Mouse (Mus musculus): ENCODE measurements around the gene Olfr262. TPM values are rescaled to one million over a fixed set of nuclear protein-coding genes. Genes with fewer than 3 reads are reported as not detected.
"Not testable (repeated sequence)": the region's sequence is repeated elsewhere in the genome, so short reads cannot be mapped to it uniquely, and the experiment has no call there.

Gene Olfr262
- polyA plus RNA-seq (2014; fragmentation: Nextera tagmentation; extraction: Ambion mirVana) = not detected in 2 replicates

DNA sequence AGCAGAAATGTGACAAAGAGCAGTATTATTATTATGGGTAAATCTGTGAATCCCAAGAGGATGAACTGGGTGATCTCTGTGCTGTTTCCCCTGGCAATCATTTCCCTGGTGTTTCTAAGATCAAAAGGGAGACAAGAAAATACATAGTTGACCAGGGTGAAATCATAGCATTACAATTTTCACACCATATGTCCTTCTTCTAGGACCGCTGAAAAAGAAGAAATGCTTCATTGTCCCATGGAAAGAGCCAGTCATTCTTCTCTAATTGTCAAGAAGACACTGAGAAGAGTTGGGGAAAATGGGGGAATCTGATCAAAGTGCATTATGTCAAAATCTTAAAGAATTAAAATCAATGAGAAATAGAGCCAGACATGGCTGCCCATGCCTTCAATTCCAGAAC is at the start of gene Olfr262:
TSS of gene Olfr262 (minus strand) at position 101 of the 400 bp plus-strand sequence.
- no peaks in the 10 kb centered on the region for H3K36me3 ChIP-seq (ENCODE audit: control insufficient read depth, insufficient read depth, low read length)
- H3K4me2 ChIP-seq = no peak within 1 kb of the TSS
- no peak within 1 kb of the TSS for H3K27ac ChIP-seq (ENCODE audit: low read depth, low read length)
- 86% methylated on average over 1 of the region's 1 CpGs for WGBS (ENCODE audit: insufficient replicate concordance)
- H3K9ac ChIP-seq (ENCODE audit: low read depth, low read length) = no peak within 1 kb of the TSS
- no peak for ATAC-seq (replicated peaks; ENCODE audit: insufficient number of reproducible peaks, low FRiP score, low TSS enrichment)
- no peaks in the 10 kb centered on the region for H3K9me3 ChIP-seq (replicated peaks; ENCODE audit: control insufficient read depth, low read length)
- H3K4me3 ChIP-seq (ENCODE audit: low read depth, low read length) = no peak within 1 kb of the TSS
- H3K27me3 ChIP-seq (ENCODE audit: control insufficient read depth, insufficient read depth, low read length) = no peaks in the 10 kb centered on the region
- H3K4me1 ChIP-seq (ENCODE audit: control insufficient read depth, insufficient read depth, low read length) = no peaks in the 10 kb centered on the region

- no peak for ATAC-seq (replicated peaks; ENCODE audit: insufficient number of reproducible peaks, low FRiP score, low TSS enrichment)
- no peaks in the 10 kb centered on the region for H3K4me1 ChIP-seq (ENCODE audit: control insufficient read depth, insufficient read depth, low read length)
- no peaks in the 10 kb centered on the region for H3K9me3 ChIP-seq (replicated peaks; ENCODE audit: control insufficient read depth, low read length)
- H3K4me2 ChIP-seq = no peak within 1 kb of the TSS
- H3K4me3 ChIP-seq (ENCODE audit: low read depth, low read length) = no peak within 1 kb of the TSS
- WGBS (ENCODE audit: insufficient replicate concordance) = 55% methylated on average over 2 of the region's 2 CpGs
- no peak within 1 kb of the TSS for H3K9ac ChIP-seq (ENCODE audit: low read depth, low read length)
- no peak within 1 kb of the TSS for H3K27ac ChIP-seq (ENCODE audit: low read depth, low read length)
- H3K36me3 ChIP-seq (ENCODE audit: control insufficient read depth, insufficient read depth, low read length) = no peaks in the 10 kb centered on the region
- H3K27me3 ChIP-seq (ENCODE audit: control insufficient read depth, insufficient read depth, low read length) = no peaks in the 10 kb centered on the region
Measured at GRCm38 (mm10) chr19:12279554-12279953, 38.1 kb upstream of the Olfr262 start, which contains the start of gene Olfr1434. Gene Olfr1434, plus strand, starts transcription at chr19:12279854.

DNA sequence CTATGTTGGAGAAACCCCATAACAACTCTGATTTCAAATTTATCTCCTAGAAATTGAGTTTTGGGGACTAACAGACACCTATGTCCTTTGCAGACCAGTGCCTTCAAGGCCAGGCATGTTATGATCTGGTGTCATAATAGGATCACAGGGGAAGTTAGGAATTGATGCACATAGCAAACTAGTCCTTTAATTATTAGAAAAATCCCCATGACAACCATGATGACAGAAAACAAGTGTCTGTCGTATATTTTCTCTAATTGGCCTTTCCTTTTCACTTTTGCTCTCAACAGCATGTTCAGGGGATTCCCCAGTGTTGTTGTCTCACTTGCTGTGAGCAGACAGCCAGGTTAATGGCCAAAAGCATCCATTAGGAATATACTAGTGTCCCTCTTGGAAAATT is 19.3 kb upstream of the Olfr262 start, which contains the start of gene Olfr235:
TSS of gene Olfr235 (plus strand) at position 301 of the 400 bp plus-strand sequence.
- Histone ChIP-seq H3K9ac (ENCODE audit: low read depth, low read length) (no peak within 1 kb of the TSS), H3K4me3 (ENCODE audit: low read depth, low read length) (no peak within 1 kb of the TSS), H3K27me3 (ENCODE audit: control insufficient read depth, insufficient read depth, low read length) (no peaks in the 10 kb centered on the region), H3K9me3 (replicated peaks; ENCODE audit: control insufficient read depth, low read length) (no peaks in the 10 kb centered on the region), H3K27ac (ENCODE audit: low read depth, low read length) (no peak within 1 kb of the TSS), H3K4me2 (no peak within 1 kb of the TSS), H3K4me1 (ENCODE audit: control insufficient read depth, insufficient read depth, low read length) (no peaks in the 10 kb centered on the region), H3K36me3 (ENCODE audit: control insufficient read depth, insufficient read depth, low read length) (no peaks in the 10 kb centered on the region)
- ATAC-seq (replicated peaks; ENCODE audit: insufficient number of reproducible peaks, low FRiP score, low TSS enrichment) = no peak
- WGBS (ENCODE audit: insufficient replicate concordance) = 71% methylated on average over 1 of the region's 1 CpGs

GRCm38 (mm10) chr19:12232496-12232895 is 9.0 kb downstream of the Olfr262 start, which contains the start of gene Olfr1432:
Gene Olfr1432, minus strand, starts transcription at chr19:12232596.
- H3K27ac ChIP-seq (ENCODE audit: low read depth, low read length); H3K27me3 ChIP-seq (ENCODE audit: control insufficient read depth, insufficient read depth, low read length); H3K4me2 ChIP-seq; H3K9ac ChIP-seq (ENCODE audit: low read depth, low read length); H3K9me3 ChIP-seq (replicated peaks; ENCODE audit: control insufficient read depth, low read length); H3K36me3 ChIP-seq (ENCODE audit: control insufficient read depth, insufficient read depth, low read length); ATAC-seq (replicated peaks; ENCODE audit: insufficient number of reproducible peaks, low FRiP score, low TSS enrichment); H3K4me3 ChIP-seq (ENCODE audit: low read depth, low read length); H3K4me1 ChIP-seq (ENCODE audit: control insufficient read depth, insufficient read depth, low read length): not testable (repeated sequence)

- Histone ChIP-seq H3K27me3 (ENCODE audit: control insufficient read depth, insufficient read depth, low read length) (no peaks in the 10 kb centered on the region), H3K4me1 (ENCODE audit: control insufficient read depth, insufficient read depth, low read length) (no peaks in the 10 kb centered on the region), H3K9me3 (replicated peaks; ENCODE audit: control insufficient read depth, low read length) (no peaks in the 10 kb centered on the region), H3K9ac (ENCODE audit: low read depth, low read length) (no peak within 1 kb of the TSS), H3K27ac (ENCODE audit: low read depth, low read length) (no peak within 1 kb of the TSS), H3K4me2 (no peak within 1 kb of the TSS), H3K36me3 (ENCODE audit: control insufficient read depth, insufficient read depth, low read length) (no peaks in the 10 kb centered on the region), H3K4me3 (ENCODE audit: low read depth, low read length) (no peak within 1 kb of the TSS)
- ATAC-seq (replicated peaks; ENCODE audit: insufficient number of reproducible peaks, low FRiP score, low TSS enrichment) = no peak
- 65% methylated on average over 1 of the region's 1 CpGs for WGBS (ENCODE audit: insufficient replicate concordance)
Measured at GRCm38 (mm10) chr19:12200334-12200733, 41.1 kb downstream of the Olfr262 start, which contains the start of gene Olfr1431. Gene Olfr1431, plus strand, starts transcription at chr19:12200634.

- 76% methylated on average over 4 of the region's 4 CpGs for WGBS (ENCODE audit: insufficient replicate concordance)
- H3K27me3 ChIP-seq (ENCODE audit: control insufficient read depth, insufficient read depth, low read length); H3K27ac ChIP-seq (ENCODE audit: low read depth, low read length); H3K36me3 ChIP-seq (ENCODE audit: control insufficient read depth, insufficient read depth, low read length); H3K4me1 ChIP-seq (ENCODE audit: control insufficient read depth, insufficient read depth, low read length); H3K9ac ChIP-seq (ENCODE audit: low read depth, low read length); H3K4me3 ChIP-seq (ENCODE audit: low read depth, low read length); ATAC-seq (replicated peaks; ENCODE audit: insufficient number of reproducible peaks, low FRiP score, low TSS enrichment); H3K4me2 ChIP-seq; H3K9me3 ChIP-seq (replicated peaks; ENCODE audit: control insufficient read depth, low read length): not testable (repeated sequence)
Measured at GRCm38 (mm10) chr19:12199076-12199475, 42.4 kb downstream of the Olfr262 start.

Other genes starting within 250 kb of the Olfr262 start
- gene Olfr1423, start 200.3 kb downstream of the Olfr262 start, polyA plus RNA-seq (2014; fragmentation: Nextera tagmentation; extraction: Ambion mirVana) = not detected in 2 replicates
- gene Olfr1424, start 179.0 kb downstream of the Olfr262 start, polyA plus RNA-seq (2014; fragmentation: Nextera tagmentation; extraction: Ambion mirVana) = not detected in 2 replicates
- not detected in 2 replicates for gene Olfr1425, start 163.9 kb downstream of the Olfr262 start, polyA plus RNA-seq (2014; fragmentation: Nextera tagmentation; extraction: Ambion mirVana)
- not detected in 2 replicates for gene Olfr1426, start 149.6 kb downstream of the Olfr262 start, polyA plus RNA-seq (2014; fragmentation: Nextera tagmentation; extraction: Ambion mirVana)
- not detected in 2 replicates for gene Olfr1427, start 138.3 kb downstream of the Olfr262 start, polyA plus RNA-seq (2014; fragmentation: Nextera tagmentation; extraction: Ambion mirVana)
- gene Olfr1428, start 125.8 kb downstream of the Olfr262 start, polyA plus RNA-seq (2014; fragmentation: Nextera tagmentation; extraction: Ambion mirVana) = not detected in 2 replicates
- not detected in 2 replicates for gene Olfr76, start 118.5 kb downstream of the Olfr262 start, polyA plus RNA-seq (2014; fragmentation: Nextera tagmentation; extraction: Ambion mirVana)
- not detected in 2 replicates for gene Olfr1555-ps1, start 71.5 kb downstream of the Olfr262 start, polyA plus RNA-seq (2014; fragmentation: Nextera tagmentation; extraction: Ambion mirVana)
- not detected in 2 replicates for gene Olfr1431, start 41.0 kb downstream of the Olfr262 start, polyA plus RNA-seq (2014; fragmentation: Nextera tagmentation; extraction: Ambion mirVana)
- not detected in 2 replicates for gene Olfr1432, start 9.1 kb downstream of the Olfr262 start, polyA plus RNA-seq (2014; fragmentation: Nextera tagmentation; extraction: Ambion mirVana)
- gene Olfr235, start 19.4 kb upstream of the Olfr262 start, polyA plus RNA-seq (2014; fragmentation: Nextera tagmentation; extraction: Ambion mirVana) = not detected in 2 replicates
- not detected in 2 replicates for gene Olfr1434, start 38.2 kb upstream of the Olfr262 start, polyA plus RNA-seq (2014; fragmentation: Nextera tagmentation; extraction: Ambion mirVana)
- not detected in 2 replicates for gene Olfr1436, start 57.5 kb upstream of the Olfr262 start, polyA plus RNA-seq (2014; fragmentation: Nextera tagmentation; extraction: Ambion mirVana)
- gene Olfr1437, start 83.4 kb upstream of the Olfr262 start, polyA plus RNA-seq (2014; fragmentation: Nextera tagmentation; extraction: Ambion mirVana) = not detected in 2 replicates
- gene Olfr1438-ps1, start 94.3 kb upstream of the Olfr262 start, polyA plus RNA-seq (2014; fragmentation: Nextera tagmentation; extraction: Ambion mirVana) = not detected in 2 replicates
- gene Olfr1440, start 145.6 kb upstream of the Olfr262 start, polyA plus RNA-seq (2014; fragmentation: Nextera tagmentation; extraction: Ambion mirVana) = not detected in 2 replicates
- not detected in 2 replicates for gene Olfr1441, start 175.8 kb upstream of the Olfr262 start, polyA plus RNA-seq (2014; fragmentation: Nextera tagmentation; extraction: Ambion mirVana)
- not detected in 2 replicates for gene Pfpl, start 186.2 kb upstream of the Olfr262 start, polyA plus RNA-seq (2014; fragmentation: Nextera tagmentation; extraction: Ambion mirVana)
- 0.28 and 0.56 TPM in 2 replicates for gene Mpeg1, start 219.1 kb upstream of the Olfr262 start, polyA plus RNA-seq (2014; fragmentation: Nextera tagmentation; extraction: Ambion mirVana)